Mouse (Mus musculus): ENCODE data around the gene Snrpa1.

DNA sequence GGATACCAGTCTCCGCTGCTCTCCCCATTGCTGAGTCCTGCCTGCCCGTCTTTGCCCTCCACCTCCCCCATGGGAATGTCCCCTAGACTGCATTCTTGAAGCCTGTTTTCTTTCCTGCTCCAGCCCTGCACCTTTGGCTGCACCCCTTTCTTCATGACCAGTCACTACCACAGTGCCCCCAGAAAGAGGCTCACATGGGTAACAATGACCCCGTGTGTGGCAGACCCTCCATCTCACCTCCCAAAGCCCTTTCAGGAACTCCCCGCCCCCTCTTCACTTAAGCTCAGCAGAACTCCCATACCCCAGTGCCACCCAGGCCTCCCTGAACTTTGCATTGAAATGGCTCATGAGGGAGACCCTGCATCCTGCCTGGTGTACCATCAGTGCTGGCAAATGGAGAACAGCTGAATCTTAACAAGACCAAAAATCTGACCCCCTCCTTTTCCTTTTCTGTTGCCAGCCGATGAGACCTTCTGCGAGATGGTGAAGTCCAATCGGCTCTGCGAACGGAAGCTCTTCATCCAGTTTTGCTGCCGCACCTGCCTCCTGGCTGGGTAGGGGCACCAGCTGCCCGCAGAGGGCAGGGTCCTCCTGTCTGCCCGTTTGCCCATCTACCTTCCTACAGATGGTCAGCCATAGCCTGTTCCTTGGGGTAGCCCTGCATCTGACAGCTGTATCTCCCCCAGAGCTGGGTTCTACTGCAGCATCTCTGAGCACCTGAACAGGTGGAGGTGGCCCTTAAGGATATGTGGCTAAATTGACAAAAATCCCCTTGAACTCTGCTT lies 10.2 kb upstream of the Snrpa1 start:
- TF ChIP-seq HCFC1 (IDR thresholded peaks at IDR 0.05; ENCODE audit: borderline replicate concordance, insufficient read depth, low read length) (no peak), ZNF384 (IDR thresholded peaks at IDR 0.05; ENCODE audit: low read depth, low read length) (no peak), CHD2 (IDR thresholded peaks at IDR 0.05; ENCODE audit: low read depth, low read length) (no peak), ZC3H11A (IDR thresholded peaks at IDR 0.05; ENCODE audit: borderline replicate concordance, low read depth, low read length) (no peak)
